Mouse (Mus musculus): Measurements from ENCODE around the gene Cd33. TPM values are rescaled to one million over a fixed set of nuclear protein-coding genes. Genes with fewer than 3 reads are reported as not detected.

Gene Cd33
- total and polyA plus RNA-seq, 3 experiments, result not detected

- H3K27me3 ChIP-seq (ENCODE audit: control insufficient read depth in 1 of 2, insufficient read depth in 2 of 2, low read length in 2 of 2), result no peaks in the 10 kb centered on the region
- H3K36me3 ChIP-seq (ENCODE audit: control insufficient read depth in 1 of 2, insufficient read depth in 2 of 2, low read length in 2 of 2), result no peaks in the 10 kb centered on the region
Measured at GRCm38 (mm10) chr7:43490861-43491260, 53.4 kb downstream of the Cd33 start.

GRCm38 (mm10) chr7:43490182-43490584 lies 54.0 kb downstream of the Cd33 start:
- Histone ChIP-seq H3K79me2 (ENCODE audit: control insufficient read depth, insufficient read depth, low read length, poor library complexity) (no peaks in the 10 kb centered on the region), H3K27me3 (ENCODE audit: control insufficient read depth in 1 of 2, insufficient read depth in 2 of 2, low read length in 2 of 2) (no peaks in the 10 kb centered on the region), H3K9me3 (replicated peaks; ENCODE audit: insufficient read depth, low read length) (no peaks in the 10 kb centered on the region), H3K27ac (ENCODE audit: control insufficient read depth, low read depth, low read length) (no peak overlapping the region), H3K36me3 (ENCODE audit: control insufficient read depth in 1 of 2, insufficient read depth in 2 of 2, low read length in 2 of 2) (no peaks in the 10 kb centered on the region), H3K4me1 (ENCODE audit: control insufficient read depth in 1 of 2, insufficient read depth in 2 of 2, low read length in 2 of 2) (no peaks in the 10 kb centered on the region), H3K4me3 (ENCODE audit: control insufficient read depth in 1 of 2, insufficient read depth in 1 of 2, low read depth in 2 of 2, low read length in 2 of 2) (no peak overlapping the region), H3K9ac (ENCODE audit: control insufficient read depth, low read depth, low read length, poor library complexity, severe bottlenecking) (no peak overlapping the region)
- DNase-seq (ENCODE audit: low read depth, low spot score), result no peak
- TF ChIP-seq NRF1 (IDR thresholded peaks at IDR 0.05; ENCODE audit: insufficient read depth, low read depth, low read length, poor library complexity, severe bottlenecking) (no peak), HCFC1 (IDR thresholded peaks at IDR 0.05; ENCODE audit: low read depth, low read length) (no peak), CHD2 (IDR thresholded peaks at IDR 0.05; ENCODE audit: low read length) (no peak), EP300 (IDR thresholded peaks at IDR 0.05; ENCODE audit: low read depth in 1 of 2, low read length in 2 of 2) (no peak), USF2 (IDR thresholded peaks at IDR 0.05; ENCODE audit: borderline replicate concordance in 1 of 2, insufficient read depth in 1 of 2, low read depth in 1 of 2, low read length in 2 of 2) (no peak), NELFE (IDR thresholded peaks at IDR 0.05; ENCODE audit: low read depth, low read length) (no peak), MYC (IDR thresholded peaks at IDR 0.05; ENCODE audit: low read depth, low read length) (no peak), ETS1 (IDR thresholded peaks at IDR 0.05; ENCODE audit: low read depth, low read length) (no peak), UBTF (IDR thresholded peaks at IDR 0.05; ENCODE audit: borderline replicate concordance, insufficient read depth, low read depth, low read length) (no peak), E2F4 (IDR thresholded peaks at IDR 0.05; ENCODE audit: borderline replicate concordance, low read depth, low read length) (no peak), ZC3H11A (IDR thresholded peaks at IDR 0.05; ENCODE audit: low read depth, low read length) (no peak), GATA1 (IDR thresholded peaks at IDR 0.05; ENCODE audit: low read depth, low read length) (no peak), CTCF (IDR thresholded peaks at IDR 0.05 in 2 of 3, conservative IDR thresholded peaks at IDR 0.05 in 1 of 3; ENCODE audit: control insufficient read depth in 1 of 3, insufficient read depth in 1 of 3, low read depth in 2 of 3, low read length in 3 of 3, poor library complexity in 1 of 3, severe bottlenecking in 1 of 3) (no peak), MEF2A (IDR thresholded peaks at IDR 0.05; ENCODE audit: extremely low read depth, insufficient replicate concordance, low read depth, low read length, poor library complexity, severe bottlenecking) (no peak), CHD1 (IDR thresholded peaks at IDR 0.05; ENCODE audit: low read depth, low read length) (no peak), TBP (IDR thresholded peaks at IDR 0.05; ENCODE audit: low read depth, low read length) (no peak), MAX (IDR thresholded peaks at IDR 0.05; ENCODE audit: low read length) (no peak)

More at GRCm38 (mm10) chr7:43490861-43491260, 53.4 kb downstream of the Cd33 start:
- Histone ChIP-seq H3K4me1 (ENCODE audit: control insufficient read depth in 1 of 2, insufficient read depth in 2 of 2, low read length in 2 of 2) (no peaks in the 10 kb centered on the region), H3K79me2 (ENCODE audit: control insufficient read depth, insufficient read depth, low read length, poor library complexity) (no peaks in the 10 kb centered on the region), H3K9ac (ENCODE audit: control insufficient read depth, low read depth, low read length, poor library complexity, severe bottlenecking) (no peak overlapping the region), H3K9me3 (replicated peaks; ENCODE audit: insufficient read depth, low read length) (no peaks in the 10 kb centered on the region), H3K27ac (ENCODE audit: control insufficient read depth, low read depth, low read length) (no peak overlapping the region), H3K4me3 (ENCODE audit: control insufficient read depth in 1 of 2, insufficient read depth in 1 of 2, low read depth in 2 of 2, low read length in 2 of 2) (no peak overlapping the region)
- no peak for TF ChIP-seq ELF1 (IDR thresholded peaks at IDR 0.05; ENCODE audit: low read depth, low read length)
- TF ChIP-seq ZNF384 (IDR thresholded peaks at IDR 0.05; ENCODE audit: low read depth, low read length), result no peak
- TF ChIP-seq KAT2A (conservative IDR thresholded peaks at IDR 0.05; ENCODE audit: low read depth, low read length), result no peak
- TF ChIP-seq SIN3A (IDR thresholded peaks at IDR 0.05; ENCODE audit: low read length), result no peak
- TF ChIP-seq GABPA (IDR thresholded peaks at IDR 0.05; ENCODE audit: low read depth, low read length), result no peak
- no peak for TF ChIP-seq TBP (IDR thresholded peaks at IDR 0.05; ENCODE audit: low read depth, low read length)
- no peak for TF ChIP-seq MAFK (IDR thresholded peaks at IDR 0.05; ENCODE audit: borderline replicate concordance, low read depth, low read length)
- DNase-seq (ENCODE audit: low read depth, low spot score), result no peak
